Mouse (Mus musculus): ENCODE measurements around the gene Entr1.

GRCm38 (mm10) chr2:26387713-26388112 is 1.4 kb downstream of the Entr1 start:
- TF ChIP-seq MYOG (IDR thresholded peaks at IDR 0.05; ENCODE audit: control insufficient read depth, extremely low read depth, insufficient read length) (no peak), CTCF (IDR thresholded peaks at IDR 0.05; ENCODE audit: control insufficient read depth, insufficient read depth, insufficient read length) (no peak), USF1 (IDR thresholded peaks at IDR 0.05; ENCODE audit: low read depth) (no peak), CEBPB (IDR thresholded peaks at IDR 0.05; ENCODE audit: low read depth) (no peak), FOSL1 (IDR thresholded peaks at IDR 0.05; ENCODE audit: insufficient read depth, low read length, poor library complexity, severe bottlenecking) (no peak)

Measured in C2C12 (cell line).